Mouse (Mus musculus): ENCODE measurements around the gene Adipor2.

DNA sequence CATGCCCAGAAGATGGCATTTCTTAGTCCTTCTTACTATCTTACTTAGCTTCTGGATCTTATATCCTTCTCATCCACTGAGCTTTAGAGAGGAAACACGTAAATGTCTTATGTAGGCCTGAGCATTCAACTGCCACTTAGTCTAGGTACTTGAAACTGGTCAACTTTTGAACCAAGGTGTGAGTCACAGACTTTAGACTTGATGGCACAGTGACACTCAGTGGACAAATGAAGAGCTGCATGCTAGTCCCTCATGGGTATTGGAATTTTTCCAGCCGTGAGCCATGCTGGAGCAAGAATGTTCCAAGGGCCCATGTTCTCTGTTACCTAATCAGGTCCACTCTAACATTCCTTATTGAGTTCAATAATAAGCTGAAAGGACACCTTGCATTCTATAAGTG, 13.0 kb upstream of the Adipor2 start:
- peak; percentile 95 for TF ChIP-seq CTCF (IDR thresholded peaks at IDR 0.05; ENCODE audit: low read depth)
- no peak for TF ChIP-seq EP300 (IDR thresholded peaks at IDR 0.05; ENCODE audit: low read depth)
